Mouse (Mus musculus) cerebellum, postnatal 25 days (tissue): ENCODE measurements at regions not wholly inside any gene's neighbourhood (a gene's known extent, or its start where the extent isn't known, plus 50 kb on each side); places are given as distances from the start of the nearest gene placed in this dataset.
"Not testable (repeated sequence)": the region's sequence is repeated elsewhere in the genome, so short reads cannot be mapped to it uniquely, and the experiment has no call there.

Experiments used
- DNase-seq, 2 experiments: peaks; one replicate each; pipeline ENCODE4 v3.0.0; 2021; ENCODE audit warnings: mixed read lengths in 2 of 2

DNA sequence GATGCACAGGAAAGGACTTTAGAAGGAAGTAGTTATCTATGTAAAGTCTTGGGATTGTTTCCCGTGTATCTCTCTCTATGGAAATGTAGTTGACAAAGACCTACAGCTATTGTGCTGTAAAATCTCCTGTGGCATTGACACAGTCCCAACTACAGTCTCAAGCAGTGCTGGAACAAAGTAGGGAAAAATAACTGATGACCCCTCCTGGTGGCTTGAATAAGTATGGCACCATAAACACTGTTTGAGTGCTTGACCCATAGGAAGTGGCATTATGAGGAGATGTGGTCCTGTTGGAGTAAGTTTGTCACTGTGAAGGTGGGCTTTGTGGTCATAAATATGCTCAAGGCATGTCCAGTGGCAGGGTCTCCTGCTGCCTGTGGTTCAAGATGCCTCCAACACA, 928.4 kb upstream of the Mms22l start:
- DNase-seq, result no peak

DNA sequence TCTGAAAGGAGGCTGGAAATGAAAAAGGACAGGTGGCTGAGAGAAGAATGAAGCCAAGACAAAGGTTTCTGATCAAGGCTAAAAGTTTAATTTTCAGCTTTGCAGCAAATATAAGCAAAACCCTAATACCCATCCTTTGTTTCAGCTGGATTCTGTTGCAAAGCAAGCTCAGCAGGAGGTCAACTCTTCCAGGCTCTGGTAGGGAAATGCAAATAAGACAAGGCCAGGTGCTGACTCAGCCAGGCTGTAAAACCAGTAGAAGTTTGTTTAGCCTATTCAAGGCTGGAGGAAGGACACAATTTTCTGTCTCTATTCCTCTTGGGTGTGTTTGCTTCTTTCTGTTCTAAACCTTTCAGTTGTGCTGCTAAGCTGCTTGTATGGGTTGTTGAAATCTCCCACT, 923.2 kb upstream of the Mms22l start:
- no peak for DNase-seq

GRCm38 (mm10) chr4:23587412-23587811, 908.8 kb upstream of the Mms22l start:
- no peak for DNase-seq

- DNase-seq, result no peak
These were observed 905.4 kb upstream of the Mms22l start for GRCm38 (mm10) chr4:23590883-23591282.

- no peak for DNase-seq
These were observed 904.7 kb upstream of the Mms22l start for GRCm38 (mm10) chr4:23591593-23591992.

DNA sequence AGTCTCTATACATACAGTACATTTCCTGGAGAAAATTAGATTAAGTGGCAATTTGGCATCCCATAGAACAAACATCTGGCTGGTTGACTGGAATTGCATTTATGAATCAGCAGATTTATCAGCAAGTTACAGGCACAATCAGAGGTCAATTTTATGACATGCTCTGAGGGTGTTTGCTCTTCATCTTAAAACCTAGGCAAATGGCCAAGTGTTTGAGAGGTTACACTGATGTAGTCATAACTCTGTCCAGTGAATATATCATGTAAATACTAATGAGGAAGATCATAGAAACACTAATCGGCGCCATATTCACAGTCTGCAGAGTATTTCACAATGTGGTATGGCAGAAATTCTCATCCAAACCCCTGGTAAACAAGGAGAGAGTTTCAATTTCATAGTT, 896.2 kb upstream of the Mms22l start:
- DNase-seq, result no peak

DNA sequence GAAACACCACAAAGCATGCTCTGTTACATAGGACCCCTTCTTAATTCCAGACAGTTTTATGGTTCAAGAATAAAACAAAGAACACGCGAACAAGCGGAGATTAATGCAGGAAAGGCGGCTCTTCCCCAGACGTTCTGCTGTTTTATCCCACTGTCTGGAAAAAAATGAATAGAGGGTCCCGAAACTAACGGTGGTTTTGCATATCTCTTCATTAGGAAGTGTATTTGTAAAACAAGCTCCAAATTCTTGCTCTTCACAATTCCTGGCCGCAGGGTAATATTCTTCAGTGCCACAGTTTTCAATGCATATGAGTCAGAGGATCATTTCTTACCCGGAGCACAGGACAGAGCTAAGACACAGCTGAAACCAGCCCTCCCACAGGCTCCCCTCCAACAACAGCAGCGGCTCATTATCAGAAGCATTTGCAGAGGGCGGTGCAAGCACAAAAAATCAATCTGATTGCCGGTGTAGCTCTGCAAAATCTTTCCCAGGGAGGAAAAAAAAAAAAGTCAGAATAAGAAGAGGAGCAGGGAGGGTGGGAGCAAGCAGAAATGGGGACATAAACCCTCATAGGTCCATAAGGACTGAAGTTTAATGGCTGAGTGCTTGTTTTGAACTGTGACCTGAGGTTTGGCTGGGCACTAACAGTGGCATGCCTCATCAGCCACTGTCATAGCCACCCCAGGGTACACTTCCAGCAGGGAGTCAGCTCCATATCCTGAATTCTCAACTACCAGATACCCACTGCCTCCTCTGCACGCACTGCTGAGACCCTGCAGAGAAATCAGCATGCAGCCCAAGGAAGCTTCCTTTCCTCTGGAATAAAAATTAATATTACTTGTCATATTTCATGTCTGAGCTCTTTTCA, 894.6 kb upstream of the Mms22l start:
- peak in 1 of 2 experiments; percentile 2 for DNase-seq

GRCm38 (mm10) chr4:23602294-23602932, 893.8 kb upstream of the Mms22l start:
- no peak for DNase-seq

- DNase-seq, result no peak
These were observed 888.9 kb upstream of the Mms22l start for GRCm38 (mm10) chr4:23607348-23607747.

- DNase-seq, result no peak
These were observed 875.0 kb upstream of the Mms22l start for GRCm38 (mm10) chr4:23621208-23621607.

DNA sequence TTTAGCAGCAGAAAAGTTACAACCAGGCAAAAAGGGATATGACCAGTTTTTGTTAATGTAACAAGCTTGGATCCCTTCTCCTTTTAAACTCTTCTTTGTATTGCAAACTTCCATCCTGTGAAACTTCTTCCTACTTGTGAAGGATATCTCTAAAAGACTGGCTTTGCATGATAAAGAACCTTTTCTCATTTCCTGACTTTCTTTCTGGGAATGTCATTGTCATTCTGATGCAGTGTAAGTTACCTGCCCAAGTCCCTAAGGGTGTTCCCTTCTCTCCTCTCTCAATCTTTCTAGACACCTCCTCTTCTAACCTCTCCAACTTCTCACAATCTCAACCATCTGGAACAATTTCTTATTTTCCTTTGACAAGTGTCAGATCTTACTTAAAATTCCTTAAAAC, 874.0 kb upstream of the Mms22l start:
- DNase-seq, result no peak

DNA sequence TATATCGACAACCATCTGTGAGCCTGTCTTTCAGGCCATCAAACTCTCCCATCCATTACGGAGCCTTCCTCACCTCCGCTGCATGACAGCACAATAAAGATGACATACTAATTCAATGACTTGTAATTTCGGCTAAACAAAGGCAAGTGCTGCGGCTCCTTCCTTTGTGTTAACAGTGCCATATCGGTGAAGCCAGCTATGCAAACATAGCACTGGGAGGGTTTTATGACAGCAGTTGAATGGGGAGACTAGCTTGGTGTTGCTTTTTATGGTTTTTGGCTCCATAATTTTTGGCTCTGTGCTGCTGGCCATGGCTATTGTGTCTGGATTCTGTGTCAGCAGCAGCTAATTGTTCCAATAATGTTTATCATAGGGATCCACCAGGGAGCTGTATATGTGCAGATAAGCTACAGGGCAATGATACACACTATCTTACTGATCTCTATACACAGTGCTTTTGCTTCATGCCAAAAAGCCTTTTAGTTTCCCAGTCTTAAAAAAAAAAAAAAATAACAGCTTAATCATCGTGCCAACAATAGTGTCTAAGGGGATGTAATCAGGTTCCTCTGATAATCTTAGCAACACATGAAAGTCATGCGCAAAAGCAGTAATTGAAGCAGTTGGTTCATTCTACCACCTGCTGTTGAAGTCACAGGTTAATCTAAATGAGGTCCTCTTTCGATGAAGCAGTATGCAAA, 859.9 kb upstream of the Mms22l start:
- no peak for DNase-seq

GRCm38 (mm10) chr4:23636929-23637235, 859.4 kb upstream of the Mms22l start:
- DNase-seq, result no peak

DNA sequence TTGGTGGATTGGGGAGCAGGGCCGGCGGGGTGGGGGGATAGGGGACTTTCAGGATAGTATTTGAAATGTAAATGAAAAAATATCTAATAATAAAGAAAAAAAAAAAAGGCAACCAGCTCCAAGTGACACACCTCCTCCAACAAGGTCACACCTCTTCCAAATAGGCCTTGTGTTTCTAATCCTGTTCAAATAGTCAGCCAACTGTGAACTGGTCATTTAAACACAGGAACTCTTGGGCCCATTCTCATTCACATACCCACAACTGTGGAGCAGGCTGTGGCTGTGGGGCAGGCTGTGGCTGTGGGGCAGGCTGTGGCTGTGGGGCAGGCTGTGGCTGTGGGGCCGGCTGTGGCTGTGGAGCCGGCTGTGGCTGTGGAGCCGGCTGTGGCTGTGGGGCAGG, 839.6 kb upstream of the Mms22l start:
- DNase-seq, result not testable (repeated sequence)

GRCm38 (mm10) chr4:23668896-23669295, 827.4 kb upstream of the Mms22l start:
- DNase-seq, result peak; percentile 23 to 54

- no peak for DNase-seq
These were observed 792.6 kb upstream of the Mms22l start for GRCm38 (mm10) chr4:23703626-23704025.

DNA sequence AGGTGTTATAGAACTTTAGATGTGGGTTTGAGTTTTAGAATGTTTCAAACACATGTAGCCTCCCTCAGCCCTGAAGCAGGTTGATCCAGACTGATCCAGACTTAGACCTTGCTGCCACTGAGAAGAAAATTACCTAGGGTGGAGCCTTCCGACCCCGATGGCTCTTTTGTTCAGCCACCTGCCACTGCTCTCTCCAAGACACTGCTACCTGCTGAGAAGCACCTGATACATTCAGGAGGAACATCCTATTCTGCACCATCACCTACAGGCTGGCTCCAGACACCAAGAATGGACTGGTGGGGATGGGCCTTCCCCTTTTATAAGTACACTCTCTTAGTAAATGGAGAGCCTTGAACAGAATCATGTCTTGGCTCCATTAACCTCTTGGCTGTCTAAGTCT, 785.5 kb upstream of the Mms22l start:
- DNase-seq, result no peak

- DNase-seq, result no peak
These were observed 782.4 kb upstream of the Mms22l start for GRCm38 (mm10) chr4:23713781-23714415.

DNA sequence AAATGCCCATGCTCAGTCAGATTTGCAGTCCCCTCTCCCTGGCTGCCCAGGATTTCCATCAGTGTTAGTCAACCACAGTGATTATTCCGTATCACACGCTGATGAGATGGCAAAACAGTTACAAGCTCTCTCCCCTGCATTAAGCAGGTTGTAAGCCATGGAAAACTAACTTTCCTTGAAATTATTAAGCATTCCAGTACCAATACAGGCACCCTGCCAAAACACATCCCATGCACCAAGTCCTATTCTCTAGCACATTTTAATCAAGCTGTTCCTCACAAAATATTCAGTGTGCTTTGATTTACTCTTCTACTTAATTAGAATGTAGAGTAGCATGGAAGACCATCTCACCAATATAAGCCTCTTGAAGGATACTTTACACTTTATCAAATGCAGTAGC, 768.4 kb upstream of the Mms22l start:
- DNase-seq, result no peak

DNA sequence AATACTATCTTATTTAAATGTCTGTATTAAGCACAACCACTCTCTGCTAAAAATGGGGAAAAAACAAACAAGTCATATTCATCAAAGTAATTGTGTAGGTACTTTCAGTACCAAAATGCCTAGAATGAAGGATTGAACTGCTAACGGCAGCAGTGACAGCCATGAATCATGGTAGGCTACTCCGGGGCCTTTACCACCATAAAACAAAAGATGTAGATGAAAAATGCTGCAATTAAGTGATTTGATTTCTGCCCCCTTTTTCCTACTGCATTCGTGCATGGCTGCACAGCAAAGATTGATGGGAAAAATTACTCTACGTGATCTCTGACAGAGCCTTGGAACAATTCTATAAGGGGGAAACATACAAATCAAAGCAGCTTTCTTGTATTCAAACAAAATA, 763.8 kb upstream of the Mms22l start:
- no peak for DNase-seq

DNA sequence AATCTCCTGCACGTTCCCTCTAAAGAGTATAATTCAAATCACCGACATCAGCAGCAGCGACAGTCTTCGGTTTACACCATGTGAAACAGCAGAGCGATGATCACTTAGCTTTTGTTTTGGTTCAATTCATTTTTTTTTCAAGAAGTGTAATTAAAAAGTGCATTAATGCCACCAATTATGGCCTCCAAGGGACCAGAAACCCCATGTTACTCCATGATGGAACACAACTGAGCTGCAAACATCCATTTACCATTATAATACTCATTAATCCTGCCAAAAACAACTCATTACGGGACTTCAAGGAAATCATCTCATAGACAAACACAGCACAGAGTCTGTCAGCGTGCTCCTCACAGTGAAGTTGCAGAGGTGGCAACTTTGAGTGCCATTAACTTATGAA, 752.2 kb upstream of the Mms22l start:
- DNase-seq, result no peak

DNA sequence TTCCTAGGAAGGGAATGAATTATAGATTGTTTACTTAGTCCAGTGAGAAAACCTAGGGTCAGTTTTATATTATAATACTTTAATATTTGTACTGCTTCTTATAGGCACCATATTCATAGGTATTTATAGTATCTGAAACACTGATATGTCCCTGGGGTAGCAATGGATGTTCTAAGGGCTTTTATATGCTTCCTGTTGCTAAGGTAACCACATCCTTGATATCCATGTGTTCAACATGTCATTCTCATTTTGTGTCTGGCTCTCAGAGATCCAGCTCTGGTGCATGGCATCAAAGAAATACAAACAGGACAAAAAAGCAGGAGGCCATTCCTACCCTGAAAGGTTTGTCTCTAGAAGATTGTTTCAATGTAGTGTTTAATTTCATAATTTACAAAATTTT, 738.2 kb upstream of the Mms22l start:
- no peak for DNase-seq

DNA sequence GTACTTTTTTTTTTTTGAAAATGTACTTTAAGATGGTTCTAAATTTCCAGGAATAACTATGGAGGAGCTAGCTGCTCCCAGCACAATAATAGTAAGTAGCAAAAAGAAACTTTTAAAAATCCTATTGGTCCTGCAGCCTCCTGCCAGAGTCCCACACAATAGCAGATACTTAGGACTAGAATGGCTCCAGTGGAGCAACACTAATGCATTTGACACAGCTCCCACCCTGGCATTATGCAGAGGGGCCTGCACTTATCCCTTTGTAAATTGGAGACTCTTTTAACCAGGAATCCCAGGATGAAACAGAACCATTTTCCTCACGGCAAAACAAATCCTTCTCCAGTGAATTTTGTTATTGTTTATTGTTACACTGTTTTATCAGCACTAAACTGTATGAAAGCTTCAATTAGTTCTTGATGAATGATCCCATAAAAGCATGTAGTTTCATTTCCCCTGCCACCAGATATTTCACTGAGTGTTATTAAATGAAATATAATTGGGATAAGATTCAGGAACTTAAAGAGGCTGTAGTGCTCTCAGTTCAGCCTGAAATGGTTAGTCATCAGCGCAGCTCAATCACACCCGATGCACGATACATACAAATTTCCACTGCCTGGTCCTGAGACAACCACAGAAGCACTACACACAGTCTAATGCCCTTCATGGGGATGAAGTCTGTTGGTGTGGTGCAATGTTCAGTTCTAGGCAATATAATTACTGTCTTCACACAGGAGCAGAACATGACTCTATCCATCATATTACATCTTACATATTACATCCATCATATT, 708.6 kb upstream of the Mms22l start:
- no peak for DNase-seq
